Mouse (Mus musculus) hindbrain, embryonic 11.5 days (tissue): ENCODE measurements around the gene Zbtb20. TPM values are rescaled to one million over a fixed set of nuclear protein-coding genes. Genes with fewer than 3 reads are reported as not detected.

ENCODE experiments used
- ATAC-seq: fragments of 200-750 bp; cut with Nextera tagmentation; 2 replicates; pipeline ENCODE4 v1.8.0; 2017; ENCODE audit warnings: mild to moderate bottlenecking, moderate TSS enrichment, moderate library complexity; ENCODE audit not compliant: low FRiP score
- DNase-seq: peaks from one replicate; pipeline ENCODE4 v3.0.0-alpha.2; 2015; ENCODE audit warnings: low spot score
- H3K27ac ChIP-seq: fragments of 300-500 bp; sonication (generic); 2 replicates; pipeline ENCODE4 v1.5.1; 2014; ENCODE audit warnings: mild to moderate bottlenecking, low read depth, low read length
- H3K27me3 ChIP-seq: fragments of 300-500 bp; sonication (generic); 2 replicates; pipeline ENCODE4 v1.6.1; 2014; ENCODE audit warnings: mild to moderate bottlenecking, low read length, moderate library complexity, mixed read lengths; ENCODE audit not compliant: control insufficient read depth, insufficient read depth
- H3K36me3 ChIP-seq: fragments of 300-500 bp; sonication (generic); 2 replicates; pipeline ENCODE4 v1.6.1; 2014; ENCODE audit warnings: mild to moderate bottlenecking, low read length, moderate library complexity, mixed read lengths; ENCODE audit not compliant: control insufficient read depth, insufficient read depth
- H3K4me1 ChIP-seq: fragments of 300-500 bp; sonication (generic); replicated peaks from 2 replicates; pipeline ENCODE4 v1.6.1; 2014; ENCODE audit warnings: low read length, mixed read lengths; ENCODE audit not compliant: control insufficient read depth, insufficient read depth
- H3K4me2 ChIP-seq: fragments of 300-500 bp; sonication (generic); replicated peaks from 2 replicates; pipeline ENCODE4 v1.6.1; 2014; ENCODE audit warnings: mild to moderate bottlenecking, low read depth, low read length
- H3K4me3 ChIP-seq: fragments of 300-500 bp; sonication (generic); 2 replicates; pipeline ENCODE4 v1.5.1; 2014; ENCODE audit warnings: low read depth, low read length
- H3K9ac ChIP-seq: fragments of 300-500 bp; sonication (generic); 2 replicates; pipeline ENCODE4 v1.6.1; 2014; ENCODE audit warnings: low read depth, low read length
- H3K9me3 ChIP-seq: fragments of 300-500 bp; sonication (generic); 2 replicates; pipeline ENCODE4 v1.6.1; 2016; ENCODE audit warnings: low read length; ENCODE audit not compliant: control insufficient read depth
- WGBS: fragments of 180-500 bp; shearing (Covaris S2); extraction: QIAGEN DNeasy Blood & Tissue Kit; methylation state at CpG from one replicate; pipeline ENCODE4 v1.1.7; 2014; 5-methylcytosine and 5-hydroxymethylcytosine counted together
- polyA plus RNA-seq: library from polyadenylated mRNA; unstranded; fragments of >200 nt; fragmentation: Nextera tagmentation; extraction: Ambion mirVana; gene quantifications from 2 replicates; pipeline ENCODE4 v1.2.1, GENCODE M21; 2014

Gene Zbtb20
- polyA plus RNA-seq, 1 experiment from 2014 or later, result 64.1 TPM

DNA sequence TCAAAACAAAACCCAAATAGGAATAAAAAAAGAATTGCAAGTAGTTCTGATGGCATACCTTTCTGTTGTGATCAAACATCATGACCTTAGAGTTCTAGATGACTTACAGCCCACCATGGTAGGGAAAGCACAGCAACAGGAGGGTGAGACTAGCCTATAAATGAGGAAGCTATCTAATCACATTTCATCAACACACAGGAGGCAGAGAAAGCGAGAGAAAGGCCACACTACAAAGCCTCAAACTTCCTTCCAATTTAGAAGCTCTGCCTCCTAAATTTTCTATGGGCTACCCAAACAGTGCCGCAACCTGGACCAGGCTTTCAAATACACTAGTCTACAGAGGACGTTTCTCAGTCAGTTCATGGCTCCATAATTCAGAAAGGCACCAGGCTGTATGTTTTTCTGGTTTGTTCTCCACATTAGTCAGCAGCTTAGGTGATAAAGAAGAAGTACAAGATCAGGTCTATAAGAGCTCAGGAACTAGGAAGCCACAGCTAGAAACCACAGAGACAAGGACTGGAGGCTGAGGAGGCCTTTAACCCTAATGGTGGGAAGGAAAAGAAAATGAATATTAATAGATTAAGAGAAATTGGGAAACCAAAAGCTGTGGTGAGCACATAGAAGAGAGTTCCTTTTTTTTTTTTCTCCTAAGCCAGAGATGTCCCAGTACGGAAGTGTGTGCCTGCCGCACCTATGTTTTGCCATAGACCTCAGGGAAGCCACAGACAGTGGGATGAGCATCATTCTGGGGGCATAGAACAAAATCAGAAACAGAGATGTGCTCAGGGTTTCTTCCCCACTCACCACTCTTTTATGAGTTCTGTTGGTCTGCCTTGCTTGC lies 572.7 kb downstream of the Zbtb20 start:
- Histone ChIP-seq H3K4me2 (no peak overlapping the region), H3K9me3 (no peaks in the 10 kb centered on the region), H3K9ac (no peak overlapping the region), H3K27me3 (no peaks in the 10 kb centered on the region), H3K4me1 (no peaks in the 10 kb centered on the region), H3K36me3 (no peaks in the 10 kb centered on the region), H3K27ac (no peak overlapping the region), H3K4me3 (no peak overlapping the region)
- DNase-seq (no peak), ATAC-seq (no peak)
- whole genome bisulfite sequencing, result 87% methylated on average over 5 of the region's 5 CpGs

DNA sequence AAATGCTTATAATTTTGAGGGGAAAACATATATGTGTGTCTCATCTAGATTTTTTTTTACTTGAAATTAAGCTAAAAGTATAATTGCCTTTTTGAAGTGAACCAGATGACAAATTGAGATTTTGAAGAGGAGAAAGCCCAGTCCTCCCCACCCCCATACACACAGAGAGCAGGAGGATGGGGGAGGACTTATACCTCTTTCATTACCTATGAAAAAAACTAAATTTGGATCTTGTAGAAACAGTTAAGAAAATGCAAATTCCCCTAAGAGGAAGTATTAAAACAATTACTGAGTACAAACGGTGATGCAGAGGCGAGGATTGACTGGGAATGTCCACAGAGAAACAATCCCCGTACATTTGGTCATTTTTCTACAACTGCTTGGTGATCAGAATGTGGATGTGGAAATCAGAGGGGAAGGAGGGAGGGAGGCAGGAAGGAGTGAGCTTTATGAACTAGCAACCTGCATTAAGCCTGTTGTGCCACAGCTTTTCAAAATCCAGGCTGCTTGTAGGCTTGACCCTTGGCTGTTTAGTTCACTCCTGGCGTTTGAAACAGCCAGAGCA lies 578.8 kb downstream of the Zbtb20 start:
- 68% methylated on average over 4 of the region's 4 CpGs for WGBS
- ATAC-seq, result no peak
- Histone ChIP-seq H3K4me3 (no peak overlapping the region), H3K27ac (no peak overlapping the region), H3K4me2 (no peak overlapping the region), H3K9me3 (no peaks in the 10 kb centered on the region), H3K36me3 (no peaks in the 10 kb centered on the region), H3K9ac (no peak overlapping the region), H3K4me1 (no peaks in the 10 kb centered on the region), H3K27me3 (no peaks in the 10 kb centered on the region)
- no peak for DNase-seq

DNA sequence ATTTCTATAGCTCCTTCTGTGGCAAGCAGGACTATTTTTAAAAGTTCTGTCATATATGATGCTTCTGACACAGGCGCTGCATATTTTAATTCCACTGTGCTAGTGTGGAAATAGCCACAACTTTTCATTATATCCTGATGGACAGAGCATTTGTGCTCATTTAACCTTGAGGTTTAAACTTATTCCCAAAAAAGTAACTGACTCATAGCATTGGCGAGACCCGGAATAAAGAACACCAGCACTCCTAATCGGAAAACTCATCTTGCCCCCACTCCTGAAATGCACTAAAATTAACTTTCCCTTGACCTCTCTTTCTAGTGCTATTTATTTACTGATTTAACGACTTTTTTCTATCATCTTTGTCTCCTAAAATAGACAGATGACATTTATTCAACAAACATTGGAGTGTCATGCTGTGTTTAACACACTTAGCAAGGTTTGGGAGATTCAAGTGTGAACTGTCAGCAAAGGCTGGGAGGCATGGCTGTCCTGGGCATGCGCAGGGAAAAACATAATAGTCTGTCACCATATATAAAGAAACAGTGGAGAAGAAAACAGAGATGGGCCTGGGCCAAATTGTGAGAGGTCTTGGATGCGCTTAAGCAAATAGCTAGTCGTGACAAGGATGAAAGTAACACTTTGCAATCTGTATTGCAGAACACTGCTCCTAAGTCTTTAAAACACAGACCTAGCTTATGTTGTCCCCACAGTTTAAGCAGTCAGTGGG lies 580.9 kb downstream of the Zbtb20 start:
- ATAC-seq, result no peak
- Histone ChIP-seq H3K27me3 (no peaks in the 10 kb centered on the region), H3K36me3 (no peaks in the 10 kb centered on the region), H3K4me1 (no peaks in the 10 kb centered on the region), H3K9ac (no peak overlapping the region), H3K9me3 (no peaks in the 10 kb centered on the region), H3K27ac (no peak overlapping the region), H3K4me3 (no peak overlapping the region), H3K4me2 (no peak overlapping the region)
- WGBS, result 79% methylated on average over 8 of the region's 8 CpGs
- no peak for DNase-seq

DNA sequence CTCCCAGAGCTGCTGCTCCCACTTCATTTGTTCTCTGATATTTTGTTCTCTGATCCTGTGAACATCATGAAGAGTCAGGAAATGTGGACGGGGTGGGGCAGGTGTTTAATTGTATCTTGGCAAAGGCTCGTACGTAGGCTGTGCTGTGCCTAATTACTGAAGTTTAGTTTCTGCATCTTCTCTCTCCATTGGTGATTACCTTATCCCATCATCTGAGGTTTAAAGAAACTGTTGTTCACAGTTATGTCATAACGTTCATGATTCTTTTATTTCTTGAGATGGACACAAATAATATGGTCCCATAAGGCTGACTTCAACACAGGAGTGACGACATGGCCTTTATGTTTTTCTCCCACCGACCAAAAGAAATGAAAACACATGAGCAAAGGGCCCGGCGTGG lies 582.1 kb downstream of the Zbtb20 start:
- no peak for DNase-seq
- WGBS, result 83% methylated on average over 8 of the region's 8 CpGs
- H3K4me2 ChIP-seq, result no peak overlapping the region

DNA sequence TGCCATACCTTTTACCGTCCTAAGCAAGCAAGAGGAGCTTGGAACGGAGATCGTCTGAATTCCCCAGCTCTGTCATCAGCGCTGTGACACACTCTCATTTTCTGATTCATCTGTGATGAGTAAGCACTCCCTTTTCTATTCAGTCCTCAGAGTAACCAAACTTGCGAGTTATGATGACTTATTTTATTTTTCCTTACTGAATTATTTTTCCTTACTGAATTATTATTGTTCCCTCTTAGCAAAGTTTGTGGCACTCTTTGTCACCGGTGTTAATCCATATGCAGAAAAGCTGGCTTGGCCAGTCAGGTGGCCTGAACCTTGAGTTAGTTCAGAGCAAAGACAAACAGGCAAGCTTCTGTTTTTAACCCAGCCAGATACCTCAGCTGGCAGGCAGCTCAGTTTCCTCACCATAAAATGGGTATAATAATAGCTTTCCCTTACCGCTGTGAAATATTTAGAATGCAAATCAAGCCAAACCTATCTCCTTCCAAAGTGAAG lies 583.1 kb downstream of the Zbtb20 start:
- Histone ChIP-seq H3K4me2 (no peak overlapping the region), H3K27ac (no peak overlapping the region), H3K4me3 (no peak overlapping the region), H3K36me3 (no peaks in the 10 kb centered on the region), H3K9ac (no peak overlapping the region), H3K27me3 (no peaks in the 10 kb centered on the region), H3K4me1 (peaks cover 1% of the 10 kb centered on the region; the same call in 1 of the 2 replicates), H3K9me3 (no peaks in the 10 kb centered on the region)
- WGBS, result 78% methylated on average over 7 of the region's 7 CpGs
- no peak for DNase-seq
- no peak for ATAC-seq

More for the DNA sequence above, 582.1 kb downstream of the Zbtb20 start:
- no peaks in the 10 kb centered on the region for H3K27me3 ChIP-seq
- no peaks in the 10 kb centered on the region for H3K9me3 ChIP-seq
- no peak overlapping the region for H3K9ac ChIP-seq
- no peak overlapping the region for H3K27ac ChIP-seq
- no peak for ATAC-seq
- no peaks in the 10 kb centered on the region for H3K4me1 ChIP-seq
- H3K36me3 ChIP-seq, result no peaks in the 10 kb centered on the region
- no peak overlapping the region for H3K4me3 ChIP-seq

DNA sequence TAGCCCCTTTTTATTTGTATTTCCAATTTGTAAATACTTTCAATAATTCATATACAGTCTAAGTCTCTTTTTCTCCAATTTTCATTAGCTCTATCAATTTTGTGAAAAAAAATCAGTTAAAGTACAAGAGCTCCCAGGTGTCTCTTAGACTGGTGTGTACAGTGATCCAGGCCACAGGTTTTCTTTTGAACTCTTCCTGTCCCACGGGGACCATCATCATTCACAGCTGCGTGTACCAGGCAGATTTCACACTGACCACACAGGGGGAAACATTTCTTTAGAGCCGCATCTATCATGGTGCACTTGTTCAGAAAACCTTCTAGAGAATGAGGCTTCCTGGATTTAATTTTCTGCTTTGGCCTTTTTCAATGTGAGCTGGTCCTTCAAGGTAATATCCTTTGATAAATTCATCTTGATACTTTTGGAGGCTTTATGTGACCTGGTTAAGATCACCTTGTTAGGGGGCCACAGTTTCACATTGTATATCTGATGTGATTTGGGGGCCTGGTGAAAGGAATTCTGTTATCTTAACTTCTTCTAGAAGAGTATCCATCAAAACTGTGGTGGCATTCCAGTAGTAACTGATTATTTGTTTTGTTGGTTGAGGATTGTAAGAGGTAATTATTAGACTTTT lies 586.2 kb downstream of the Zbtb20 start:
- Histone ChIP-seq H3K27me3 (no peaks in the 10 kb centered on the region), H3K36me3 (no peaks in the 10 kb centered on the region), H3K4me3 (no peak overlapping the region), H3K4me1 (peaks cover 2% of the 10 kb centered on the region; the same call in 1 of the 2 replicates), H3K9ac (no peak overlapping the region), H3K27ac (no peak overlapping the region), H3K4me2 (no peak overlapping the region), H3K9me3 (no peaks in the 10 kb centered on the region)
- 68% methylated on average over 3 of the region's 3 CpGs for WGBS
- no peak for ATAC-seq
- DNase-seq, result no peak

DNA sequence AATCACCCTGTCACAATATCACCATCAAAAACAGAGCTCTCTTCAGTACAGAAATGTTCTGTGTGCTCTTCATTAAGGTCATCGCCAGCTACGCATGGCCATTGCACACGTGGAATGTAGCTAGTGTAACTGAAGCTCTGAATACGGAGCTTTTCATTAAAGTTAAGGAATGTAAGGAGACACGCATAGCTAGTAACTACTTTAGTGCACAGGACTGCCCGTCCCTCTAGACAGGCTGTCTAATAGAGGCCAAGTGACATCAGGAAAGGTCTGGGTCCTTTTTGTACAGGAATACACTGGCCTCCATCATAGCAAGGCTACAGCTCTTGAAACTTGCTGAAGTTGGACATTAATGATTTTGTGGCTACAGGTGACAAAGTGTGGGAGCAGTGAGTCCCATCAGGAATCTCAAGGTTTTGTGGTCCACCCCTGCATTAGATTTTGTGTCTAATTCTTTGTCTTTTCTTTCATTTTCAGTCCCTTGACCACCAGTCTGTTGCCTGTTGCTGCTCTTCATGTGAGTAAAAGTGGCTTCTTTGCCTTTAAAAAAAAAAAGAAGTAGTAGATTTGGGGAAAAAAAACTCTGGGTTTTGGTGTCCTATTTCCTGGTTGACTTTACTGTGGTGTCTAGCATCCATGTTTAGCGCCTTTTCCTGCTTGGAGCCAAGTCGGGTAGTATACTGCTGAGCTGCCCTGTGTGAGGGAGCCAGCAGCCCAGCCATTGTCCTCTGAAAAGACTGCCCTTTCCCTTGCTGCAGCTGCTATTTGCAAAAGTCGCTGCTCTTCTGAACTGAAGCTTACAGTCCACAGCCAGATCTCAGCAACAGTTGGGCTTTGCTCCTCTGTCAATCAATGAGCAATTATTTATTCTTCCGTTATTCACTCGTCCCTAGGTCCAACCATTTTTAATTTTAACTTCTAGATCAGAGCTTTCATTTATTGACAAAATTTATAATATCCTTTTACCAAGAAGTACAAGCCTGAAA lies 587.1 kb downstream of the Zbtb20 start:
- Histone ChIP-seq H3K9ac (no peak overlapping the region), H3K36me3 (no peaks in the 10 kb centered on the region), H3K4me1 (peaks cover 2% of the 10 kb centered on the region; the same call in 1 of the 2 replicates), H3K4me2 (no peak overlapping the region), H3K27me3 (no peaks in the 10 kb centered on the region), H3K9me3 (no peaks in the 10 kb centered on the region), H3K4me3 (no peak overlapping the region), H3K27ac (no peak overlapping the region)
- 44% methylated on average over 11 of the region's 11 CpGs for WGBS
- peak; percentile 55 for DNase-seq
- peak; percentile 78 for ATAC-seq
